Mouse (Mus musculus) embryonic facial prominence, embryonic 10.5 days (tissue): Measurements from ENCODE around the gene Mbnl1. TPM values are rescaled to one million over a fixed set of nuclear protein-coding genes. Genes with fewer than 3 reads are reported as not detected.

Source experiments
- DNase-seq: peaks from one replicate; pipeline ENCODE4 v3.0.0-alpha.2; 2017; ENCODE audit warnings: low spot score
- H3K27ac ChIP-seq: fragments of 300-500 bp; sonication (generic); replicated peaks from 2 replicates; pipeline ENCODE4 v1.5.1; 2016; ENCODE audit warnings: mild to moderate bottlenecking
- H3K27me3 ChIP-seq: fragments of 300-500 bp; sonication (generic); replicated peaks from 2 replicates; pipeline ENCODE4 v1.6.1; 2016; ENCODE audit warnings: low read depth, mild to moderate bottlenecking; ENCODE audit not compliant: poor library complexity, severe bottlenecking
- H3K36me3 ChIP-seq: fragments of 300-500 bp; sonication (generic); replicated peaks from 2 replicates; pipeline ENCODE4 v1.6.1; 2016; ENCODE audit warnings: mild to moderate bottlenecking, moderate library complexity
- H3K4me1 ChIP-seq: fragments of 300-500 bp; sonication (generic); 2 replicates; pipeline ENCODE4 v1.6.1; 2016
- H3K4me3 ChIP-seq: fragments of 300-500 bp; sonication (generic); 2 replicates; pipeline ENCODE4 v1.5.1; 2016; ENCODE audit warnings: mild to moderate bottlenecking, moderate library complexity
- H3K9me3 ChIP-seq: fragments of 300-500 bp; sonication (generic); 2 replicates; pipeline ENCODE4 v1.6.1; 2016; ENCODE audit warnings: mild to moderate bottlenecking
- WGBS: fragments of 180-500 bp; shearing (Covaris S2); methylation state at CpG from one replicate; pipeline ENCODE4 v1.1.7; 2016; 5-methylcytosine and 5-hydroxymethylcytosine counted together
- polyA plus RNA-seq: library from polyadenylated mRNA; unstranded; fragments of >200 nt; fragmentation: Nextera tagmentation; extraction: Ambion mirVana; gene quantifications from 2 replicates; pipeline ENCODE4 v1.2.1, GENCODE M21; 2016

The Mbnl1 gene
- polyA plus RNA-seq, 1 experiment from 2014 or later = 55.0 TPM

- Histone ChIP-seq H3K27ac (no peak overlapping the region), H3K4me1 (no peaks in the 10 kb centered on the region), H3K36me3 (peaks cover 29% of the 10 kb centered on the region), H3K4me3 (no peak overlapping the region), H3K27me3 (no peaks in the 10 kb centered on the region), H3K9me3 (no peaks in the 10 kb centered on the region)
- 92% methylated on average over 7 of the region's 7 CpGs for WGBS
- DNase-seq = no peak
These were observed 140.5 kb downstream of the Mbnl1 start for GRCm38 (mm10) chr3:60613121-60613520.

DNA sequence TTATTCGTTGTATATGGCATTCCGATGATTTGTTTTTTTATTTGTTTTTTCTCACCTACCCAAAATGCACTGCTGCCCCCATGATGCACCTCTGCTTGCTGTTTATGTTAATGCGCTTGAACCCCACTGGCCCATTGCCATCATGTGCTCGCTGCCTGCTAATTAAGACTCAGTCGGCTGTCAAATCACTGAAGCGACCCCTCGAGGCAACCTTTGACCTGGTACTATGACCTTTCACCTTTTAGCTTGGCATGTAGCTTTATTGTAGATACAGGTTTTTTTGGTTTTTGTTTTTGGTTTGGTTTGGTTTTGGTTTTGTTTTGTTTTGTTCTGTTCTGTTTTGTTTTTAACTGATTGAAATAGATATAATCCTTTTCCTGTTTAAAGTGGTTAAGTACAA, 141.9 kb downstream of the Mbnl1 start:
- Histone ChIP-seq H3K27ac (no peak overlapping the region), H3K36me3 (peaks cover 29% of the 10 kb centered on the region), H3K4me3 (no peak overlapping the region), H3K27me3 (no peaks in the 10 kb centered on the region), H3K9me3 (no peaks in the 10 kb centered on the region), H3K4me1 (no peaks in the 10 kb centered on the region)
- 79% methylated on average over 7 of the region's 7 CpGs for whole genome bisulfite sequencing
- DNase-seq = no peak

GRCm38 (mm10) chr3:60615057-60615606, 142.5 kb downstream of the Mbnl1 start:
- Histone ChIP-seq H3K27ac (no peak overlapping the region), H3K9me3 (no peaks in the 10 kb centered on the region), H3K4me3 (no peak overlapping the region), H3K4me1 (no peaks in the 10 kb centered on the region), H3K27me3 (no peaks in the 10 kb centered on the region), H3K36me3 (peaks cover 29% of the 10 kb centered on the region)
- WGBS = 70% methylated on average over 11 of the region's 11 CpGs
- DNase-seq = no peak

DNA sequence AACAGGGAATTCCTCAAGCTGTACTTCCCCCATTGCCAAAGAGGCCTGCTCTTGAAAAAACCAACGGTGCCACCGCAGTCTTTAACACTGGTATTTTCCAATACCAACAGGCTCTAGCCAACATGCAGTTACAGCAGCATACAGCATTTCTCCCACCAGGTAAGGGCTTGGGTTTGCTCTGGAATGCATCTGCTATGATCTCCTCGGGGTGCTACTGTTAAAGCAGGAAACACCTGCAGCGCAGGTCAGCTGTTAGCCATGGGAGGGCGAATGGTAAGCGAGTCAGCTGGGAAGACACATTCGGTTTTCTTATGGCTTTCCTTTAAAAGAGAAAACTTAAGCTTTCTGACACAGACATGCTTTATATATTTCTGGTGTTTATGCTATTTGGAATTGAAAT, 143.0 kb downstream of the Mbnl1 start:
- Histone ChIP-seq H3K36me3 (peaks cover 29% of the 10 kb centered on the region), H3K4me1 (no peaks in the 10 kb centered on the region), H3K4me3 (no peak overlapping the region), H3K27me3 (no peaks in the 10 kb centered on the region), H3K9me3 (no peaks in the 10 kb centered on the region), H3K27ac (no peak overlapping the region)
- WGBS = 65% methylated on average over 7 of the region's 7 CpGs
- DNase-seq = no peak

DNA sequence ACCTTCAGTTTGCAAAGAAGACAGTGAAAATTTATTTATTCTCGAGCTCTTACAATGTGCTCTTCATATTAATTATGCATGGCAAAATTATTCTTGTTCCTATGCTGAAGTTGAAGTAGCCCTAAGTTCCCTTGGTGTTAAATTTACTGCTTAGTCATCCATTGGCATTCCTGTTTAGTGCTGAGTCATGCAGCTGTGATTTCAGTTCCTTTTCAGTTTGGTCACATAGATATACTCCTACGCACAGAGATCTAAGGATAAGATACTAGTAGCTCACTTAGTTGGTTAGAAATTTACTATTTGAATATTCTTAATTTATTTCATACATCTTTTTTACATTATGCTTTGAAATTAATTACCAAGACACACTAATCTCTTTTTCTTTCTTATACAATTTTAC, 143.5 kb downstream of the Mbnl1 start:
- WGBS = 86% methylated on average over 2 of the region's 2 CpGs
- DNase-seq = no peak

GRCm38 (mm10) chr3:60617643-60618042, 145.0 kb downstream of the Mbnl1 start:
- H3K9me3 ChIP-seq = no peaks in the 10 kb centered on the region
- peak; percentile 15 for DNase-seq
- no peak overlapping the region for H3K27ac ChIP-seq
- 85% methylated on average over 1 of the region's 1 CpGs for WGBS
- no peaks in the 10 kb centered on the region for H3K4me1 ChIP-seq
- peaks cover 34% of the 10 kb centered on the region for H3K36me3 ChIP-seq
- no peak overlapping the region for H3K4me3 ChIP-seq
- H3K27me3 ChIP-seq = no peaks in the 10 kb centered on the region

More for the DNA sequence above, 143.5 kb downstream of the Mbnl1 start:
- Histone ChIP-seq H3K4me3 (no peak overlapping the region), H3K9me3 (no peaks in the 10 kb centered on the region), H3K27ac (no peak overlapping the region), H3K36me3 (peaks cover 29% of the 10 kb centered on the region), H3K27me3 (no peaks in the 10 kb centered on the region), H3K4me1 (no peaks in the 10 kb centered on the region)

DNA sequence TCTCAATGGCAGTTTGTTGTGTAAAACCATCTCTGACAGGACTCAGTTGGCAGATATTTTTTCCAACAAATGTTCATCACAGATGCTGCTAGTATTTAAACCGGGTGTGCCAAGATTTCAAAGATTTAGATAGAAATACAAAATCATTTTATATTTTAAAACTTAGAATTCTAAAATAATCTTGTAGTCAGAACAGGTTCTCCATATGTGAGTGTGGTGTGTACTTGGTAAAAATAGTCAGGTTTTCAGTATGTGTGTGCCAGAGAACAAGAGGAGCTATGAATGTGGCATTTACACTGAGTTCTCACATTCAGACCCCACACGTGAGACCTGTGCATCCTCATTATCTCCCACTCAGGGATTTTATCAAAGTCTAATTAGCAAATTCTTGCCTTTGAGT, 147.6 kb downstream of the Mbnl1 start:
- no peak for DNase-seq
- 86% methylated on average over 2 of the region's 2 CpGs for WGBS
- no peaks in the 10 kb centered on the region for H3K4me1 ChIP-seq
- H3K4me3 ChIP-seq = no peak overlapping the region
- H3K36me3 ChIP-seq = peaks cover 16% of the 10 kb centered on the region
- no peaks in the 10 kb centered on the region for H3K9me3 ChIP-seq
- no peak overlapping the region for H3K27ac ChIP-seq
- no peaks in the 10 kb centered on the region for H3K27me3 ChIP-seq

DNA sequence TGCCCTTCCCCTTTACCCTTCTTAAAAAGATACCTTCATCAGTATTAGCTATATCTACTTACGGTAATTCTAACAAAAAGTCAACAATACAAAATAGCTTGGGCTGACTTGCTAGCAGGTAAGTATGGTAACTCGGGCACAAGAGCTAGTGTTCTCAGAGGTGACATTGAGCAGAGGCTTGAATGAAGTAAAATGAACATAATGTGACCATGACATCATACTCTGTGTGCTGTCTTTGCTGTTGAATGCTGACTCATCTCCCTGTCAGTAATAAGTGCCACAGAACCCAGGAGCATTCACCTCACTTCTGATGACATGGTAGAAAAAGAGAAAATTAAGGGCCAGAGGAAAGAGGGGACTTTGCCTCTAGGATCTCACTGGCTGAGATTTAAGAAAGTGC, 158.6 kb downstream of the Mbnl1 start:
- Histone ChIP-seq H3K4me1 (no peaks in the 10 kb centered on the region), H3K27ac (no peak overlapping the region), H3K36me3 (peaks cover 16% of the 10 kb centered on the region), H3K27me3 (no peaks in the 10 kb centered on the region), H3K4me3 (no peak overlapping the region), H3K9me3 (no peaks in the 10 kb centered on the region)
- no peak for DNase-seq
- WGBS = 92% methylated on average over 2 of the region's 2 CpGs

DNA sequence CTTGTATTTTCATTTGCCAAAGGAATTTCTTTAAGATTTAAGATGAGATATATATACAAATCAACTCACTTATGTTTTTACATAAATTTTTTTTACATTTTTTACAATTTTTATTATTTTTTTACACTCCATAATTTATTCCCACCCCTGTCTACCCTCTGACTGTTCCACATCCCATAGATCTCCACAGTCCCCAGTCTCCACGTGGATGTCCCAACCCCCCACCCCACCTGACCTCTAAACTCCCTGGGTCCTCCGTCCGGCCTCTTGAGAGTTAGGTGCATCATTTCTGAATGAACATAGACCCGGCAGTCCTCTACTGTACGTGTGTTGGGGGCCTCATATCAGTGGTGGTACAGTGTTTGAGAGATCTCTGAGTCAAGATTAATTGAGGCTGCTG, 159.1 kb downstream of the Mbnl1 start:
- H3K36me3 ChIP-seq = peaks cover 11% of the 10 kb centered on the region
- no peak overlapping the region for H3K27ac ChIP-seq
- no peak overlapping the region for H3K4me3 ChIP-seq
- DNase-seq = no peak
- H3K27me3 ChIP-seq = no peaks in the 10 kb centered on the region
- 92% methylated on average over 5 of the region's 5 CpGs for WGBS
- no peaks in the 10 kb centered on the region for H3K4me1 ChIP-seq
- H3K9me3 ChIP-seq = no peaks in the 10 kb centered on the region

- H3K4me1 ChIP-seq = no peaks in the 10 kb centered on the region
- H3K4me3 ChIP-seq = no peak overlapping the region
- no peaks in the 10 kb centered on the region for H3K27me3 ChIP-seq
- WGBS = 94% methylated on average over 1 of the region's 1 CpGs
- no peak for DNase-seq
- peaks cover 8% of the 10 kb centered on the region for H3K36me3 ChIP-seq
- H3K27ac ChIP-seq = no peak overlapping the region
- H3K9me3 ChIP-seq = no peaks in the 10 kb centered on the region
These were observed 160.3 kb downstream of the Mbnl1 start for GRCm38 (mm10) chr3:60632796-60633466.

GRCm38 (mm10) chr3:60638530-60638929, 165.9 kb downstream of the Mbnl1 start:
- Histone ChIP-seq H3K4me1 (no peaks in the 10 kb centered on the region), H3K9me3 (no peaks in the 10 kb centered on the region), H3K4me3 (no peak overlapping the region), H3K36me3 (no peaks in the 10 kb centered on the region), H3K27me3 (no peaks in the 10 kb centered on the region), H3K27ac (no peak overlapping the region)
- no peak for DNase-seq
- WGBS = 86% methylated on average over 3 of the region's 3 CpGs

GRCm38 (mm10) chr3:60639135-60639534, 166.5 kb downstream of the Mbnl1 start:
- Histone ChIP-seq H3K4me3 (no peak overlapping the region), H3K4me1 (no peaks in the 10 kb centered on the region), H3K27ac (no peak overlapping the region), H3K36me3 (no peaks in the 10 kb centered on the region), H3K9me3 (no peaks in the 10 kb centered on the region), H3K27me3 (no peaks in the 10 kb centered on the region)
- no peak for DNase-seq
- WGBS = 59% methylated on average over 5 of the region's 5 CpGs

- Histone ChIP-seq H3K4me3 (no peak overlapping the region), H3K9me3 (no peaks in the 10 kb centered on the region), H3K27ac (no peak overlapping the region), H3K27me3 (no peaks in the 10 kb centered on the region), H3K36me3 (no peaks in the 10 kb centered on the region), H3K4me1 (no peaks in the 10 kb centered on the region)
- no peak for DNase-seq
- WGBS = 80% methylated on average over 3 of the region's 3 CpGs
These were observed 169.6 kb downstream of the Mbnl1 start for GRCm38 (mm10) chr3:60642227-60642626.
